Mouse (Mus musculus) midbrain, embryonic 10.5 days (tissue): ENCODE data around the gene Ktn1. TPM values are rescaled to one million over a fixed set of nuclear protein-coding genes. Genes with fewer than 3 reads are reported as not detected.

Source experiments
- DNase-seq: peaks from one replicate; pipeline ENCODE4 v3.0.0-alpha.2; 2017; ENCODE audit warnings: low spot score
- H3K27ac ChIP-seq: fragments of 300-500 bp; sonication (generic); replicated peaks from 2 replicates; pipeline ENCODE4 v1.5.1; 2016; ENCODE audit warnings: mild to moderate bottlenecking
- H3K27me3 ChIP-seq: fragments of 300-500 bp; sonication (generic); 2 replicates; pipeline ENCODE4 v1.6.1; 2016; ENCODE audit warnings: low read depth, mild to moderate bottlenecking; ENCODE audit not compliant: poor library complexity, severe bottlenecking
- H3K36me3 ChIP-seq: fragments of 300-500 bp; sonication (generic); 2 replicates; pipeline ENCODE4 v1.6.1; 2016; ENCODE audit warnings: mild to moderate bottlenecking, moderate library complexity
- H3K4me1 ChIP-seq: fragments of 300-500 bp; sonication (generic); 2 replicates; pipeline ENCODE4 v1.6.1; 2016
- H3K4me3 ChIP-seq: fragments of 300-500 bp; sonication (generic); 2 replicates; pipeline ENCODE4 v1.5.1; 2016; ENCODE audit warnings: mild to moderate bottlenecking, moderate library complexity
- H3K9me3 ChIP-seq: fragments of 300-500 bp; sonication (generic); replicated peaks from 2 replicates; pipeline ENCODE4 v1.6.1; 2016; ENCODE audit warnings: mild to moderate bottlenecking
- WGBS: fragments of 180-500 bp; shearing (Covaris S2); methylation state at CpG from one replicate; pipeline ENCODE4 v1.1.7; 2016; 5-methylcytosine and 5-hydroxymethylcytosine counted together
- polyA plus RNA-seq: library from polyadenylated mRNA; unstranded; fragments of >200 nt; fragmentation: Nextera tagmentation; extraction: Ambion mirVana; gene quantifications from 2 replicates; pipeline ENCODE4 v1.2.1, GENCODE M21; 2016

The Ktn1 gene
- 67.1 and 72.3 TPM in 2 replicates for polyA plus RNA-seq

GRCm38 (mm10) chr14:47648218-47648617, at the start of gene Ktn1:
Ktn1 (plus strand) TSS chr14:47648448.
- peak within 1 kb of the TSS; percentile 98 for H3K27ac ChIP-seq
- DNase-seq: no peak
- H3K4me3 ChIP-seq: peak within 1 kb of the TSS; percentile 91
- H3K9me3 ChIP-seq: no peaks in the 10 kb centered on the region
- 61% methylated on average over 5 of the region's 5 CpGs for WGBS
- H3K27me3 ChIP-seq: 0 out of 2 replicates have a peak, but pooled peaks cover 7% of the 10 kb centered on the region
- peaks cover 28% of the 10 kb centered on the region for H3K4me1 ChIP-seq
- H3K36me3 ChIP-seq: 0 out of 2 replicates have a peak, but pooled peaks cover 7% of the 10 kb centered on the region

GRCm38 (mm10) chr14:47613254-47613653, 35.0 kb upstream of the Ktn1 start:
- H3K9me3 ChIP-seq: no peaks in the 10 kb centered on the region
- 85% methylated on average over 7 of the region's 7 CpGs for WGBS
- no peak for DNase-seq
- no peaks in the 10 kb centered on the region for H3K4me1 ChIP-seq
- H3K27me3 ChIP-seq: no peaks in the 10 kb centered on the region
- no peak overlapping the region for H3K27ac ChIP-seq
- no peaks in the 10 kb centered on the region for H3K36me3 ChIP-seq
- H3K4me3 ChIP-seq: no peak overlapping the region

- DNase-seq: no peak
- WGBS: 85% methylated on average over 5 of the region's 5 CpGs
- no peaks in the 10 kb centered on the region for H3K9me3 ChIP-seq
- no peaks in the 10 kb centered on the region for H3K36me3 ChIP-seq
- no peaks in the 10 kb centered on the region for H3K27me3 ChIP-seq
- H3K27ac ChIP-seq: no peak overlapping the region
- no peaks in the 10 kb centered on the region for H3K4me1 ChIP-seq
- H3K4me3 ChIP-seq: no peak overlapping the region
Measured at GRCm38 (mm10) chr14:47618891-47619290, 29.4 kb upstream of the Ktn1 start.

GRCm38 (mm10) chr14:47621901-47622300, 26.3 kb upstream of the Ktn1 start:
- no peaks in the 10 kb centered on the region for H3K9me3 ChIP-seq
- no peaks in the 10 kb centered on the region for H3K4me1 ChIP-seq
- H3K27ac ChIP-seq: no peak overlapping the region
- 87% methylated on average over 5 of the region's 5 CpGs for WGBS
- no peak overlapping the region for H3K4me3 ChIP-seq
- no peaks in the 10 kb centered on the region for H3K36me3 ChIP-seq
- no peak for DNase-seq
- H3K27me3 ChIP-seq: no peaks in the 10 kb centered on the region

GRCm38 (mm10) chr14:47624837-47625236, 23.4 kb upstream of the Ktn1 start:
- H3K4me3 ChIP-seq: no peak overlapping the region
- no peaks in the 10 kb centered on the region for H3K9me3 ChIP-seq
- DNase-seq: no peak
- WGBS: 77% methylated on average over 3 of the region's 3 CpGs
- H3K27me3 ChIP-seq: no peaks in the 10 kb centered on the region
- no peaks in the 10 kb centered on the region for H3K4me1 ChIP-seq
- no peaks in the 10 kb centered on the region for H3K36me3 ChIP-seq
- no peak overlapping the region for H3K27ac ChIP-seq

GRCm38 (mm10) chr14:47626143-47626542, 22.1 kb upstream of the Ktn1 start:
- no peak overlapping the region for H3K4me3 ChIP-seq

GRCm38 (mm10) chr14:47626812-47627211, 21.4 kb upstream of the Ktn1 start:
- H3K4me1 ChIP-seq: no peaks in the 10 kb centered on the region
- no peaks in the 10 kb centered on the region for H3K36me3 ChIP-seq
- WGBS: 73% methylated on average over 2 of the region's 2 CpGs
- H3K27ac ChIP-seq: no peak overlapping the region
- H3K4me3 ChIP-seq: no peak overlapping the region
- no peak for DNase-seq
- H3K27me3 ChIP-seq: no peaks in the 10 kb centered on the region
- H3K9me3 ChIP-seq: no peaks in the 10 kb centered on the region

More at GRCm38 (mm10) chr14:47626143-47626542, 22.1 kb upstream of the Ktn1 start:
- WGBS: 89% methylated on average over 4 of the region's 4 CpGs
- Histone ChIP-seq H3K9me3 (no peaks in the 10 kb centered on the region), H3K27me3 (no peaks in the 10 kb centered on the region), H3K36me3 (no peaks in the 10 kb centered on the region), H3K4me1 (no peaks in the 10 kb centered on the region), H3K27ac (no peak overlapping the region)
- no peak for DNase-seq

GRCm38 (mm10) chr14:47627360-47627759, 20.9 kb upstream of the Ktn1 start:
- no peak overlapping the region for H3K27ac ChIP-seq
- WGBS: 90% methylated on average over 5 of the region's 5 CpGs
- no peak overlapping the region for H3K4me3 ChIP-seq
- H3K9me3 ChIP-seq: no peaks in the 10 kb centered on the region
- no peaks in the 10 kb centered on the region for H3K4me1 ChIP-seq
- H3K27me3 ChIP-seq: no peaks in the 10 kb centered on the region
- H3K36me3 ChIP-seq: no peaks in the 10 kb centered on the region
- DNase-seq: no peak

- Histone ChIP-seq H3K4me3 (no peak overlapping the region), H3K9me3 (no peaks in the 10 kb centered on the region), H3K27ac (no peak overlapping the region), H3K4me1 (peaks cover 9% of the 10 kb centered on the region; the same call in 1 of the 2 replicates), H3K36me3 (no peaks in the 10 kb centered on the region), H3K27me3 (no peaks in the 10 kb centered on the region)
- no peak for DNase-seq
- WGBS: 89% methylated on average over 1 of the region's 1 CpGs
Measured at GRCm38 (mm10) chr14:47632419-47632818, 15.8 kb upstream of the Ktn1 start.

- Histone ChIP-seq H3K36me3 (no peaks in the 10 kb centered on the region), H3K27ac (no peak overlapping the region), H3K27me3 (no peaks in the 10 kb centered on the region), H3K4me3 (no peak overlapping the region), H3K9me3 (no peaks in the 10 kb centered on the region), H3K4me1 (peaks cover 9% of the 10 kb centered on the region; the same call in 1 of the 2 replicates)
- no peak for DNase-seq
- 78% methylated on average over 9 of the region's 9 CpGs for WGBS
Measured at GRCm38 (mm10) chr14:47634410-47634809, 13.8 kb upstream of the Ktn1 start.

GRCm38 (mm10) chr14:47634846-47635245, 13.4 kb upstream of the Ktn1 start:
- no peak overlapping the region for H3K4me3 ChIP-seq
- H3K9me3 ChIP-seq: no peaks in the 10 kb centered on the region
- H3K4me1 ChIP-seq: peaks cover 9% of the 10 kb centered on the region; the same call in 1 of the 2 replicates
- 71% methylated on average over 7 of the region's 7 CpGs for WGBS
- H3K27ac ChIP-seq: no peak overlapping the region
- DNase-seq: no peak
- H3K27me3 ChIP-seq: no peaks in the 10 kb centered on the region
- no peaks in the 10 kb centered on the region for H3K36me3 ChIP-seq

- H3K9me3 ChIP-seq: no peaks in the 10 kb centered on the region
- no peak overlapping the region for H3K27ac ChIP-seq
- H3K4me1 ChIP-seq: peaks cover 9% of the 10 kb centered on the region; the same call in 1 of the 2 replicates
- no peak overlapping the region for H3K4me3 ChIP-seq
- DNase-seq: no peak
- H3K36me3 ChIP-seq: no peaks in the 10 kb centered on the region
- H3K27me3 ChIP-seq: no peaks in the 10 kb centered on the region
- WGBS: 86% methylated on average over 4 of the region's 4 CpGs
Measured at GRCm38 (mm10) chr14:47638316-47638895, 9.8 kb upstream of the Ktn1 start.

- Histone ChIP-seq H3K27ac (no peak overlapping the region), H3K9me3 (no peaks in the 10 kb centered on the region), H3K27me3 (0 out of 2 replicates have a peak, but pooled peaks cover 7% of the 10 kb centered on the region), H3K4me3 (no peak overlapping the region), H3K4me1 (peaks cover 17% of the 10 kb centered on the region), H3K36me3 (no peaks in the 10 kb centered on the region)
- 62% methylated on average over 7 of the region's 7 CpGs for WGBS
- no peak for DNase-seq
Measured at GRCm38 (mm10) chr14:47645620-47646019, 2.6 kb upstream of the Ktn1 start.
